Mouse (Mus musculus) kidney, adult 2 months (tissue): Measurements from ENCODE around the gene Nfxl1. TPM values are rescaled to one million over a fixed set of nuclear protein-coding genes. Genes with fewer than 3 reads are reported as not detected.
"Not testable (repeated sequence)": the region's sequence is repeated elsewhere in the genome, so short reads cannot be mapped to it uniquely, and the experiment has no call there.

Experiments used
- DNase-seq: peaks from one replicate; pipeline ENCODE4 v3.0.0; 2021
- H3K27ac ChIP-seq: fragments of 200-500 bp; 2 replicates; pipeline ENCODE4 v1.5.1; 2012; ENCODE audit warnings: low read depth, low read length, control low read depth, inconsistent platforms; ENCODE audit not compliant: insufficient read depth
- H3K27me3 ChIP-seq: fragments of 200-500 bp; replicated peaks from 2 replicates; pipeline ENCODE4 v1.6.1; 2012; ENCODE audit warnings: mild to moderate bottlenecking, moderate library complexity, low read length, inconsistent platforms; ENCODE audit not compliant: control insufficient read depth, insufficient read depth
- H3K36me3 ChIP-seq: fragments of 200-500 bp; 2 replicates; pipeline ENCODE4 v1.6.1; 2012; ENCODE audit warnings: mild to moderate bottlenecking, moderate library complexity, low read length, inconsistent platforms; ENCODE audit not compliant: control insufficient read depth, insufficient read depth
- H3K4me1 ChIP-seq: fragments of 200-500 bp; 2 replicates; pipeline ENCODE4 v1.6.1; 2011; ENCODE audit warnings: low read length; ENCODE audit not compliant: control insufficient read depth, insufficient read depth
- H3K4me3 ChIP-seq: fragments of 200-500 bp; 2 replicates; pipeline ENCODE4 v1.5.1; 2011; ENCODE audit warnings: mild to moderate bottlenecking, low read depth, low read length, control low read depth; ENCODE audit not compliant: insufficient read depth
- CTCF ChIP-seq: fragments of 200-500 bp; conservative IDR thresholded peaks from 2 replicates; pipeline ENCODE4 v1.5.1; 2011; ENCODE audit warnings: low read depth, mild to moderate bottlenecking, control low read depth, low read length, moderate library complexity, mixed read lengths; ENCODE audit not compliant: insufficient read depth, insufficient read length
- POLR2A ChIP-seq: fragments of 200-500 bp; IDR thresholded peaks from one replicate; pipeline ENCODE4 v1.6.1; 2011; ENCODE audit warnings: low read depth, low read length, control low read depth
- WGBS: fragments of 180-500 bp; shearing (Covaris S2); methylation state at CpG from one replicate; pipeline ENCODE4 v1.1.7; 2018; 5-methylcytosine and 5-hydroxymethylcytosine counted together
- polyA plus RNA-seq: library from polyadenylated mRNA; depleted of rRNA; stranded (reverse); fragments of >200 nt; gene quantifications from 2 replicates; pipeline ENCODE4 v1.2.3, GENCODE M21; 2012

Gene Nfxl1
- polyA plus RNA-seq, 1 experiment: 4.6 TPM

DNA sequence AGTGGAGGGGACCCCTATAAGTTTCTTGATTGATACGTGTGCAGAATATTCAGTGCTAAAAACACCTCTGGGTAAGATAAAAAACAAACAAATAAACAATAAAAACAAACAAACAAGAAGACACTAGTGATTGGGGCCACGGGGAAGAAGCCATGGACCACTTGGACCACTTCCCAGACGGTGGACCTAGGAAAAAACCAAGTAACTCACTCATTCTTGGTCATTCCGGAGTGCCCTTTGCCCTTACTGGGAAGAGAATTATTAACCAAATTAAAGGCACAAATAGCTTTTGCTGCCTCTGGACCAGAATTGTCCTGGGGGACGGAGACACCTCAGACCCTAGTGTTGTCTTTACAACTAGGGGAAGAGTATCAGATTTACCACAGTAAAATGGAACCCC lies 6.1 kb upstream of the Nfxl1 start:
- Histone ChIP-seq H3K27me3 (no peaks in the 10 kb centered on the region), H3K27ac (no peak overlapping the region), H3K4me1 (peaks cover 5% of the 10 kb centered on the region; the same call in 1 of the 2 replicates), H3K36me3 (no peaks in the 10 kb centered on the region), H3K4me3 (no peak overlapping the region)
- peak; percentile 82 for DNase-seq
- TF ChIP-seq POLR2A (no peak), CTCF (no peak)
- WGBS: 62% methylated on average over 5 of the region's 5 CpGs

- 79% methylated on average over 2 of the region's 2 CpGs for WGBS
These were observed 3.7 kb upstream of the Nfxl1 start for GRCm38 (mm10) chr5:72563183-72563582.

DNA sequence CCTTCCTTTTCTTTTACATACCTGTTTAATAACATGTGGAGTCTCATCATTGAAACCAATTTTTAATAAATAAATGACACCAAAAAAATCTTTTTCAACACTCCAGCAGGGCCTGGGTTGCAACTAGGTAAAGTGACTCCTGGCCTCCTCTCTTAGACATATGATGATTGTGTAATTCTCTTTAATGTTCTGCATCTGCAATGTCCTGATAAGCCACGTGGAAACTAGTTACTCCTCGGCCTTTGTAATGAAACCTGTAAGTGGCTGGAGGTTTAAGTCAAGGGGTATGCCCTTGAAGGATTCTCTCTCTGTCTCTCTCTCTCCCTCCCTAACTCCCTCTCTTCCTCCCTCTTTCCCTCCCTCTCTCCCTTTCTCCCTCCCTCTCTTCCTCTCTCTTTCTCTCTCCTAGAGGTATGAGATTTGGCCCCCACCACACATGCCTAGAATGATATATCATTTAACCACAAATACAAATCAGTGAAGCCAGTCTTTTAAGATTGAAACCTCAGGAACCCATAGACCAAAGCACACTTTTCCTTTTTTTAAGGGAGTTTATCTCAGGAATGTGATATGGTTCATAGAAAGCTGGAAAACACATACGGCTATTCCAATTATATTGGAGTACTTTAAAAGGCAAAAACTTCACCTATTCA lies 1.6 kb upstream of the Nfxl1 start:
- no peak overlapping the region for H3K4me3 ChIP-seq

More at GRCm38 (mm10) chr5:72563183-72563582, 3.7 kb upstream of the Nfxl1 start:
- H3K27me3 ChIP-seq, DNase-seq, H3K36me3 ChIP-seq, H3K27ac ChIP-seq, H3K4me3 ChIP-seq, H3K4me1 ChIP-seq: not testable (repeated sequence)

GRCm38 (mm10) chr5:72558716-72559526 lies 563 bp downstream of the Nfxl1 start:
- Histone ChIP-seq H3K4me1 (peaks cover 2% of the 10 kb centered on the region; the same call in 1 of the 2 replicates), H3K4me3 (peak overlapping the region; percentile 95), H3K27me3 (no peaks in the 10 kb centered on the region), H3K36me3 (no peaks in the 10 kb centered on the region; the same call in 1 of the 2 replicates), H3K27ac (peak overlapping the region; percentile 66)
- DNase-seq: no peak
- WGBS: 1% methylated on average over 57 of the region's 57 CpGs
- TF ChIP-seq CTCF (no peak), POLR2A (no peak)

More for the DNA sequence above, 1.6 kb upstream of the Nfxl1 start:
- Histone ChIP-seq H3K36me3 (no peaks in the 10 kb centered on the region), H3K4me1 (peaks cover 5% of the 10 kb centered on the region; the same call in 1 of the 2 replicates), H3K27ac (no peak overlapping the region), H3K27me3 (no peaks in the 10 kb centered on the region)
- TF ChIP-seq POLR2A: no peak
- TF ChIP-seq CTCF: no peak
- 80% methylated on average over 3 of the region's 3 CpGs for WGBS
- DNase-seq: no peak

DNA sequence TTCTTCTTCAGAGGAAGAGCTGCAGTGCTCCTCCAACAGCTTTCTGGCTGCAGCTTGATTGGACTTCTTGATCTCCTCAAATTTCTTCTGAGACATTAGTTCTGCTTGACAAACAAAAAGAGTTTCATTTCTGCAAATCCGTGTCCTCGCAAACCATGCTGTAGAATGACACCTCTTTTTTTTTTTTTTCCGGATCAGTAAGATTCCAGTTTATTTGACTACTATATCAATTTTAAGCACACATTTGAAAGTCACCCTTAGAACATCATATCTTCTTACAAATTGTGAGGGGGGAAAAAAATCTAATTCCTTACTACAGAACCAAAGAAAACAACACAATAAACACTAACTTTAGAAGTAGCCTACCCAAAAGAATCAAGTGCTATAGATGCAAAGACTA lies 3.2 kb downstream of the Nfxl1 start:
- DNase-seq: no peak
- H3K27me3 ChIP-seq: no peaks in the 10 kb centered on the region
- H3K4me3 ChIP-seq: no peak overlapping the region
- no peak overlapping the region for H3K27ac ChIP-seq
- H3K36me3 ChIP-seq: peaks cover 2% of the 10 kb centered on the region
- WGBS: 53% methylated on average over 3 of the region's 3 CpGs
- TF ChIP-seq POLR2A (no peak), CTCF (no peak)
- peaks cover 2% of the 10 kb centered on the region; the same call in 1 of the 2 replicates for H3K4me1 ChIP-seq

DNA sequence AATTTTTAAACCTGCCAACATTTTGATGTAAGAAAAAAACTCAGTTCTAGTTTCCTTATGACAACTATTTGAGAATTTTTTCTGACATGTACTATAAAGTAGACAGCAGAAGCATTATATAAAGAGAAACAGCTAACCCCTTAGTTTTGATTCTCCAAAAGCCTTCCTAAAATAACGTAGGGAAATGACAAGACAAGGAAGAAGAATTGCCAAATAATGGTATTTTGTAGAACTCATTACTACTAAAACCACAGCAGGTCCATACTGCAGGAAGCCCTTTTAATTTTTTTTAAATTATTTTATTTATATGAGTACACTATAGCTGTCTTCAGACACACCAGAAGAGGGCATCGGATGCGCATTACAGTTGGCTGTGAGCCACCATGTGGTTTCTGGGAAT lies 8.3 kb downstream of the Nfxl1 start:
- no peak for DNase-seq
- Histone ChIP-seq H3K4me1 (no peaks in the 10 kb centered on the region), H3K4me3 (no peak overlapping the region), H3K36me3 (peaks cover 2% of the 10 kb centered on the region), H3K27ac (no peak overlapping the region), H3K27me3 (no peaks in the 10 kb centered on the region)
- TF ChIP-seq POLR2A (no peak), CTCF (no peak)
- WGBS: 77% methylated on average over 3 of the region's 3 CpGs

- DNase-seq: no peak
- Histone ChIP-seq H3K27me3 (no peaks in the 10 kb centered on the region), H3K4me1 (no peaks in the 10 kb centered on the region), H3K27ac (no peak overlapping the region), H3K36me3 (peaks cover 14% of the 10 kb centered on the region), H3K4me3 (no peak overlapping the region)
- TF ChIP-seq POLR2A (no peak), CTCF (no peak)
- 95% methylated on average over 3 of the region's 3 CpGs for WGBS
These were observed 30.6 kb downstream of the Nfxl1 start for GRCm38 (mm10) chr5:72528896-72529295.
